Mouse (Mus musculus) midbrain, postnatal 0 days (tissue): ENCODE measurements around the gene Zdhhc3. TPM values are rescaled to one million over a fixed set of nuclear protein-coding genes. Genes with fewer than 3 reads are reported as not detected.

Experiments used
- ATAC-seq: fragments of 200-750 bp; cut with Nextera tagmentation; 2 replicates; pipeline ENCODE4 v1.8.0; 2017; ENCODE audit warnings: moderate number of reproducible peaks, mild to moderate bottlenecking, moderate TSS enrichment, moderate library complexity; ENCODE audit not compliant: low FRiP score
- DNase-seq: peaks from one replicate; pipeline ENCODE4 v3.0.0-alpha.2; 2015; ENCODE audit warnings: low spot score
- H3K27ac ChIP-seq: fragments of 300-500 bp; sonication (generic); 2 replicates; pipeline ENCODE4 v1.5.1; 2014; ENCODE audit warnings: low read depth, mild to moderate bottlenecking, low read length, mixed read lengths
- H3K27me3 ChIP-seq: fragments of 300-500 bp; sonication (generic); 2 replicates; pipeline ENCODE4 v1.6.1; 2014; ENCODE audit warnings: low read length, control low read depth, mixed read lengths; ENCODE audit not compliant: insufficient read depth
- H3K36me3 ChIP-seq: fragments of 300-500 bp; sonication (generic); 2 replicates; pipeline ENCODE4 v1.6.1; 2014; ENCODE audit warnings: low read length, control low read depth, mixed read lengths; ENCODE audit not compliant: insufficient read depth
- H3K4me1 ChIP-seq: fragments of 300-500 bp; sonication (generic); 2 replicates; pipeline ENCODE4 v1.6.1; 2014; ENCODE audit warnings: mild to moderate bottlenecking, control low read depth, antibody characterized with exemption, low read length, mixed read lengths; ENCODE audit not compliant: insufficient read depth
- H3K4me2 ChIP-seq: fragments of 300-500 bp; sonication (generic); 2 replicates; pipeline ENCODE4 v1.6.1; 2014; ENCODE audit warnings: low read depth, mild to moderate bottlenecking, low read length, mixed read lengths; ENCODE audit not compliant: poor library complexity, severe bottlenecking
- H3K4me3 ChIP-seq: fragments of 300-500 bp; sonication (generic); 2 replicates; pipeline ENCODE4 v1.5.1; 2014; ENCODE audit warnings: low read depth, mild to moderate bottlenecking, low read length, moderate library complexity
- H3K9ac ChIP-seq: fragments of 300-500 bp; sonication (generic); replicated peaks from 2 replicates; pipeline ENCODE4 v1.6.1; 2014; ENCODE audit warnings: mild to moderate bottlenecking, low read length, moderate library complexity, mixed read lengths; ENCODE audit not compliant: poor library complexity, severe bottlenecking
- H3K9me3 ChIP-seq: fragments of 300-500 bp; sonication (generic); 2 replicates; pipeline ENCODE4 v1.6.1; 2016; ENCODE audit warnings: low read length, control low read depth
- CTCF ChIP-seq: IDR thresholded peaks from 2 replicates; pipeline ENCODE4 v1.5.1; 2016; ENCODE audit warnings: antibody characterized with exemption, mild to moderate bottlenecking
- WGBS: fragments of 180-500 bp; shearing (Covaris S2); extraction: QIAGEN DNeasy Blood & Tissue Kit; methylation state at CpG from one replicate; pipeline ENCODE4 v1.1.7; 2014; 5-methylcytosine and 5-hydroxymethylcytosine counted together
- polyA plus RNA-seq: library from polyadenylated mRNA; unstranded; fragments of >200 nt; fragmentation: Nextera tagmentation; extraction: Ambion mirVana; gene quantifications from 2 replicates; pipeline ENCODE4 v1.2.1, GENCODE M21; 2015
- total RNA-seq: library from RNA; depleted of rRNA; stranded (reverse); fragments of >200 nt; gene quantifications from 2 replicates; pipeline ENCODE4 v1.2.3, GENCODE M21; 2014

Zdhhc3 gene
- total and polyA plus RNA-seq, 2 experiments from 2014 or later = 76.7 to 86.9 TPM

- 99% methylated on average over 2 of the region's 2 CpGs for WGBS
- Histone ChIP-seq H3K36me3 (peaks cover 47% of the 10 kb centered on the region), H3K9me3 (no peaks in the 10 kb centered on the region), H3K27me3 (no peaks in the 10 kb centered on the region), H3K4me1 (no peaks in the 10 kb centered on the region), H3K4me3 (no peak overlapping the region), H3K27ac (no peak overlapping the region), H3K9ac (no peak overlapping the region), H3K4me2 (no peak overlapping the region)
- DNase-seq = no peak
- no peak for TF ChIP-seq CTCF
- ATAC-seq = no peak
Measured at GRCm38 (mm10) chr9:123124413-123124981, 11.5 kb upstream of the Zdhhc3 start.

GRCm38 (mm10) chr9:123123571-123124412 lies 10.8 kb upstream of the Zdhhc3 start:
- Histone ChIP-seq H3K4me3 (no peak overlapping the region), H3K9ac (no peak overlapping the region), H3K4me2 (no peak overlapping the region), H3K9me3 (no peaks in the 10 kb centered on the region), H3K27ac (no peak overlapping the region), H3K4me1 (no peaks in the 10 kb centered on the region), H3K36me3 (peaks cover 47% of the 10 kb centered on the region), H3K27me3 (no peaks in the 10 kb centered on the region)
- ATAC-seq (no peak), DNase-seq (peak; percentile 49)
- TF ChIP-seq CTCF = peak; percentile 85
- WGBS = 94% methylated on average over 6 of the region's 6 CpGs

- WGBS = 78% methylated on average over 3 of the region's 3 CpGs
- Histone ChIP-seq H3K4me2 (no peak overlapping the region), H3K4me1 (no peaks in the 10 kb centered on the region), H3K27ac (no peak overlapping the region), H3K9ac (no peak overlapping the region), H3K4me3 (no peak overlapping the region), H3K36me3 (peaks cover 40% of the 10 kb centered on the region), H3K27me3 (no peaks in the 10 kb centered on the region), H3K9me3 (no peaks in the 10 kb centered on the region)
- no peak for TF ChIP-seq CTCF
- DNase-seq (peak; percentile 38), ATAC-seq (no peak)
Measured at GRCm38 (mm10) chr9:123123017-123123416, 10.0 kb upstream of the Zdhhc3 start.

- H3K4me1 ChIP-seq = peaks cover 3% of the 10 kb centered on the region; the same call in 1 of the 2 replicates
- WGBS = 86% methylated on average over 1 of the region's 1 CpGs
Measured at GRCm38 (mm10) chr9:123115566-123115965, 2.6 kb upstream of the Zdhhc3 start.

GRCm38 (mm10) chr9:123113931-123114330 lies 926 bp upstream of the Zdhhc3 start:
- Histone ChIP-seq H3K9ac (peak overlapping the region; percentile 97; the same call in 1 of the 2 replicates), H3K4me1 (peaks cover 3% of the 10 kb centered on the region; the same call in 1 of the 2 replicates), H3K4me3 (peak overlapping the region; percentile 95), H3K27ac (peak overlapping the region; percentile 91), H3K27me3 (no peaks in the 10 kb centered on the region), H3K9me3 (no peaks in the 10 kb centered on the region), H3K36me3 (peaks cover 6% of the 10 kb centered on the region; the same call in 1 of the 2 replicates), H3K4me2 (peak overlapping the region; percentile 68)
- no peak for TF ChIP-seq CTCF
- ATAC-seq (no peak), DNase-seq (no peak)
- whole genome bisulfite sequencing = 63% methylated on average over 6 of the region's 6 CpGs

More at GRCm38 (mm10) chr9:123115566-123115965, 2.6 kb upstream of the Zdhhc3 start:
- Histone ChIP-seq H3K4me2 (no peak overlapping the region), H3K4me3 (no peak overlapping the region), H3K9ac (no peak overlapping the region), H3K36me3 (peaks cover 21% of the 10 kb centered on the region), H3K9me3 (no peaks in the 10 kb centered on the region), H3K27ac (no peak overlapping the region), H3K27me3 (no peaks in the 10 kb centered on the region)
- TF ChIP-seq CTCF = no peak
- ATAC-seq (no peak), DNase-seq (no peak)

GRCm38 (mm10) chr9:123111751-123112221 lies 1.2 kb downstream of the Zdhhc3 start:
- WGBS = 65% methylated on average over 8 of the region's 8 CpGs
- no peak for ATAC-seq
- Histone ChIP-seq H3K4me1 (peaks cover 3% of the 10 kb centered on the region; the same call in 1 of the 2 replicates), H3K4me3 (peak overlapping the region; percentile 95), H3K36me3 (0 out of 2 replicates have a peak, but pooled peaks cover 4% of the 10 kb centered on the region), H3K9ac (peak overlapping the region; percentile 97; the same call in 1 of the 2 replicates), H3K27ac (no peak overlapping the region), H3K9me3 (no peaks in the 10 kb centered on the region), H3K27me3 (no peaks in the 10 kb centered on the region), H3K4me2 (peak overlapping the region; percentile 68)
- DNase-seq = no peak
- no peak for TF ChIP-seq CTCF
